Mouse (Mus musculus) neutrophil, adult 5-6 weeks (primary cell): Measurements from ENCODE around the gene Ankrd55. TPM values are rescaled to one million over a fixed set of nuclear protein-coding genes. Genes with fewer than 3 reads are reported as not detected.

Source experiments
- ATAC-seq: fragments of 151-379, 151-347 bp; 2 replicates; pipeline ENCODE4 v1.8.0; 2017; ENCODE audit warnings: mild to moderate bottlenecking, moderate TSS enrichment; ENCODE audit not compliant: insufficient number of reproducible peaks, poor library complexity, low FRiP score, severe bottlenecking; ENCODE audit errors: extremely low read depth
- total RNA-seq: library from RNA; stranded (forward); fragments of 200-1000 nt; gene quantifications from 2 replicates; pipeline ENCODE4 v1.2.3, GENCODE M21; 2017

Gene Ankrd55
- total RNA-seq, 1 experiment from 2014 or later, result not detected

GRCm38 (mm10) chr13:112394271-112394670 is 106.0 kb downstream of the Ankrd55 start:
- no peak for ATAC-seq

DNA sequence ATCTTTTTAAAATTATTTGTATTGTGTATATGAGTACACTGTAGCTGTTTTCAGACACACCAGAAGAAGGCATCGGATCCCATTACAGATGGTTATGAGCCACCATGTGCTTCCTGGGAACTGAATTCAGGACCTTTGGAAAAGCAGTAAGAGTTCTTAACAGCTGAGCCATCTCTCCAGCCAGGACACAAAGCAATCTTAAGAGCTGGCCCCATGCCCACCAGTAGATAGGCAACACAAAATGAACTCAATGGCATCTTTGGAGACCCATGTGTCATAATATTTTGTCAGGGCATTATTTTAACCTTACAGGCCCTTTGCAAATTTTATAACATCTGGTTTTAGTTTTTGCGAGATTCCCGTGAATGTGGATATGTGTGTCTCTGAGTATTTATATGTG is 116.5 kb downstream of the Ankrd55 start:
- no peak for ATAC-seq

DNA sequence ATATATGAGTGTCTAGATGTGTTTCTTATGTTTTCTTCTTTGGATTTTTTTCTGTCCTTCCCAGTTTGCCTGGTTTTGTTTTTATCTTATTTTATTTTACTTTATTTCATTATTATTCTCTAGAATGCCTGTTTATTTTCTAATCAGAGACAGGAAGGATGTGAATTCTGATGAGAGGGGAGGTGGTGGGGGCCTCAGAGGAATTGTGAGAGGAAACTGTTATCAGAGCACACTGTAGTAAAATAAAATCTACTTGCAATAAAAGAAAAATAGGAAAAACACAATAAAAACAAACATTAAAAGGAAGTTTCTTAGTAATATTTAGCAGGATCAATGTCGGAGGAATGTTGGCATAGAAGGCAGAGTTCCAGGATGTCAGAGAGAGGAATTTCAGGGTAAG is 116.9 kb downstream of the Ankrd55 start:
- no peak for ATAC-seq

DNA sequence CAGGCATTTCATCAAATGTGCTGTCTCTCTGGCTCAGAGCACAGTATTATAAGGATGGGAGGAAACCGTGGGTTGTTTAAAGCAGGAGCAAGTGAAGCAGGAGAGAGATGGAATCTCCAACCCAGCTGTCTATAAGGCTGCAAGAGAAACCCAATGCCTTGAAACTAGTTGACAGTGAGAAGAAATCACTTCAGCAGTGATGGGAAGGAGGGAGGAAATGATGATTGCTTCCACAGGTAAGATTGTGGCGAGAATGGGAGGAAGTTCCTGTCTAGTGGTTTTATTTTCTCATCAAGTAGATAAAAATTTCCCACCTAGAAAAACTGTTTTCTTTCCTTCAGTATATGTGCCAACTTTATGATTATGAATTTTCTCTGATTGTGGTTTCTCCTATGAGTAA is 118.4 kb downstream of the Ankrd55 start:
- no peak for ATAC-seq

GRCm38 (mm10) chr13:112407181-112407700 is 119.0 kb downstream of the Ankrd55 start:
- ATAC-seq, result no peak

- no peak for ATAC-seq
These were observed 119.7 kb downstream of the Ankrd55 start for GRCm38 (mm10) chr13:112407776-112408490.

DNA sequence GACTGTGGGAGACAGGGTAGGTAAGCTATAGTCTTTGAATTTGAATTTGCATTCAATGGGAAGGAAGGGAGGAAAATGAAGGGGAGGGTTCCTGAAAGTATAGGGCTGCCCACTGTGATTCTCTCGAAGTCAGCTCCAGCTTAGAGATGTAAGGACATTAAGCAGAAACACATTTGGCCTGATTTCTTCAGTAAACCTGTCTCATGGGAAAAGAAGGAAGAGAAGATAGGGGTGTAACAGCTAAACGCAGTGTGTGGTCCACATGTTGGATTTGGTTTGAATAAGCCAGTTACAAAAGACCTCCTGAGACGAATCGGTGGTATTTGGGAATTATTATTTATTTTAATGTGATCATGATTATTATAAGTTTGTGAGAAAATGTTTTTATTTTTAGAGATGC is 120.5 kb downstream of the Ankrd55 start:
- ATAC-seq, result no peak

DNA sequence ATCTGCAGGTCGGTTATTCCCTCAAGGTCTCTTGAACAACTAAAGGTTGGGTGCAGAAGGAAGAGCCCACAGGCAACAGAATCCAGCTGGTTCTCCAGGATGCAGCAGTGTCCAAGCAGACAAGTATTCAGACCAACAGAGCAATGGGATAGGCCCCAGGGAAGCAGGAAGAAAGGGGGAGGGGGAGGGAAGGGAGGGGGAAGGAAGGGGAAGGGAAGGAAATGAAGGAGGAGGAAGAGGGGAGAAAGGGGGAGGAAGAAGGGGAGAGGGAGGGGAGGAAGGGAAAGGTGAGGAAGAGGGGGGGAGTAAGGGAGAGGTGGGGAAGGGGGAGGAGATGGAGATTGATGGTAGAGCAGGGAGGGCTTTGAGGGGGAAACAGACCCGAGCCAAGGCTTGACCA is 121.1 kb downstream of the Ankrd55 start:
- no peak for ATAC-seq

GRCm38 (mm10) chr13:112409851-112410250 is 121.6 kb downstream of the Ankrd55 start:
- ATAC-seq, result no peak

- no peak for ATAC-seq
These were observed 122.2 kb downstream of the Ankrd55 start for GRCm38 (mm10) chr13:112410461-112410860.

- ATAC-seq, result no peak
These were observed 123.1 kb downstream of the Ankrd55 start for GRCm38 (mm10) chr13:112411216-112411822.

GRCm38 (mm10) chr13:112412251-112412650 is 124.0 kb downstream of the Ankrd55 start:
- ATAC-seq, result no peak

DNA sequence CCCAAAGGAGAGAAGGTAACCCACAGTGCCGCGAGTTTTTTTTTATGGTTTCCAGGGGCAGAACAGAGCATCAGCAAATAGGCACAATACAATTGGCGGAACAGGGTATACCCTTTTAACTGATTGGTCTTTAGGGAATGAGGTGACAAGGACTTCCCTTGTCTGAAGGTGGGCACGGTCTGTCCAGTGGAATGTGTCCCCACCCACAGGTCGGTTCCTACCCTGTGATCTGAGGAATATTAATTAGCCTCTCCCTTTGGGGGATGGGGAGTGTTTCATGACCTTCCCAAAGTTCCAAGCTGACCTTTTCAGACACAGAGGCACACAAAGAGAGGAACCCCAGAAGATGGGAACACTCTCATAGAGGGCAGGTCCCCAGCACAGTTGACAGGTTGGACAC is 124.6 kb downstream of the Ankrd55 start:
- ATAC-seq, result no peak

GRCm38 (mm10) chr13:112413611-112414010 is 125.4 kb downstream of the Ankrd55 start:
- no peak for ATAC-seq

- ATAC-seq, result no peak
These were observed 127.6 kb downstream of the Ankrd55 start for GRCm38 (mm10) chr13:112415896-112416295.

GRCm38 (mm10) chr13:112416410-112417162 is 128.3 kb downstream of the Ankrd55 start:
- ATAC-seq, result no peak

DNA sequence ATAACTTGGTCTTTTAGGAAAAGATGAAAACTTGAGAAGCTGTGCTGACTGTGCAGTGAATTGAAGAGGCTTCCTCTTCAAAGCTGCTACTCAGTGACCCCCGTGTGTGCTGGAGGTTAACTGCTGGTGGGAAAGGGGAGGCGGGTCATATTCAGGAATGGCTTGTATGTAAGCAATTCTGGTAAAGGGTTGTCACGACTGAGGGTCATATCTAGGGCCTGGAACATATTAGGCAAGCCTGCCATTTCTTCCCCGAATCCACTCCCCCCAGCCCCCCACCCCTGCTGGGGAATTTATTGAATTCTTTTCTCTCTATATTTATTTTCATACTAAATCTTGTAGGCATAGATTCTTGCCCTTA is 128.9 kb downstream of the Ankrd55 start:
- ATAC-seq, result no peak

DNA sequence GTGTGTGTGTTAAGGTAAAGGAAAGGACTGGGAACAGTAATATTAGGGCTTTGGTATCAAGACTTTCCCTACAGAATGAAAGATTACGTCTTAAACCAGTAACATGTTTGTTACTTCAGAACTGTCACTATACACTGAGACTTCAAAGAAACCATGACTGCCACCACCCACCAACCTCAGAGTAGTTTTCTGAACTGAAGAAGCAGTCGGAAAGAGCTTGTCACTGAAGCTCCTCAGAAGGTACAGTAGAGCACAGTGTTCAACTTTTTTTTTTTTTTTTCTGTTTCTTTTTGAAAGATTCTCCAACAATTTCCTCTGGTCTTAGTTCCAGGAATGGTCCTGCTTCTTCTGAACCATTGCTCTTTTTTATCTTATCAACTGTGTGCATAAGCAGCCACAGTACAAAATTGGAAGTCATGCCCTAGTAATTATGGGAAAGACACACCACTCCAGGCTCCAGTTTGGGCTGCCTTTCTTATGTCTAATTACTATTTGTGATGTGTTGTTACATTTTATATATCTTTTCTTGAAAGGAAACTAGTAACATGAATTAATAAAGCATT is 129.7 kb downstream of the Ankrd55 start:
- ATAC-seq, result peak; percentile 46; the same call in 1 of the 2 replicates

- ATAC-seq, result peak; percentile 46; the same call in 1 of the 2 replicates
These were observed 130.3 kb downstream of the Ankrd55 start for GRCm38 (mm10) chr13:112418595-112418994.
